Mouse (Mus musculus) MEL (cell line): Measurements from ENCODE around the gene Lrch4. TPM values are rescaled to one million over a fixed set of nuclear protein-coding genes. Genes with fewer than 3 reads are reported as not detected.

Source experiments
- DNase-seq: peaks from one replicate; pipeline ENCODE4 v3.0.0; 2011; ENCODE audit warnings: low read depth, low spot score
- H3K27ac ChIP-seq: 2 replicates; pipeline ENCODE4 v1.5.1; 2012; ENCODE audit warnings: low read depth, mild to moderate bottlenecking, control low read depth, low read length, moderate library complexity; ENCODE audit not compliant: control insufficient read depth
- H3K27me3 ChIP-seq, 2 experiments: fragments of 150-350 bp in 1 of 2; sonication (generic) in 1 of 2; 2 replicates each; pipeline ENCODE4 v1.6.1; 2012; ENCODE audit warnings: low read length in 2 of 2, mild to moderate bottlenecking in 2 of 2, improper control_type of control experiment in 1 of 2, moderate library complexity in 1 of 2; ENCODE audit not compliant: insufficient read depth in 2 of 2, control insufficient read depth in 1 of 2
- H3K36me3 ChIP-seq, 2 experiments: 2 replicates each; pipeline ENCODE4 v1.6.1; 2012 to 2014; ENCODE audit warnings: low read length in 2 of 2, improper control_type of control experiment in 1 of 2, inconsistent platforms in 1 of 2, mild to moderate bottlenecking in 1 of 2; ENCODE audit not compliant: insufficient read depth in 2 of 2, control insufficient read depth in 1 of 2
- H3K4me1 ChIP-seq, 2 experiments: fragments of 150-350 bp in 1 of 2; sonication (generic) in 1 of 2; 2 replicates each; pipeline ENCODE4 v1.6.1; 2012; ENCODE audit warnings: low read length in 2 of 2, improper control_type of control experiment in 1 of 2, mild to moderate bottlenecking in 1 of 2; ENCODE audit not compliant: insufficient read depth in 2 of 2, control insufficient read depth in 1 of 2
- H3K4me3 ChIP-seq, 2 experiments: fragments of 150-350 bp in 1 of 2; sonication (generic) in 1 of 2; 2 replicates each; pipeline ENCODE4 v1.5.1; 2012; ENCODE audit warnings: low read depth in 2 of 2, low read length in 2 of 2, mild to moderate bottlenecking in 2 of 2, moderate library complexity in 2 of 2, control low read depth in 1 of 2, improper control_type of control experiment in 1 of 2; ENCODE audit not compliant: control insufficient read depth in 1 of 2, insufficient read depth in 1 of 2
- H3K79me2 ChIP-seq: 2 replicates; pipeline ENCODE4 v1.6.1; 2012; ENCODE audit warnings: mild to moderate bottlenecking, low read length, moderate library complexity; ENCODE audit not compliant: control insufficient read depth, poor library complexity, insufficient read depth
- H3K9ac ChIP-seq: 2 replicates; pipeline ENCODE4 v1.6.1; 2012; ENCODE audit warnings: low read depth, mild to moderate bottlenecking, control low read depth, low read length, moderate library complexity; ENCODE audit not compliant: control insufficient read depth, poor library complexity, severe bottlenecking
- H3K9me3 ChIP-seq: fragments of 150-350 bp; sonication (generic); replicated peaks from 2 replicates; pipeline ENCODE4 v1.6.1; 2012; ENCODE audit warnings: mild to moderate bottlenecking, low read length, improper control_type of control experiment, moderate library complexity; ENCODE audit not compliant: insufficient read depth
- BHLHE40 ChIP-seq: IDR thresholded peaks from 2 replicates; pipeline ENCODE4 v1.6.1; 2012; ENCODE audit warnings: low read depth, mild to moderate bottlenecking, inconsistent platforms, low read length, improper control_type of control experiment, borderline replicate concordance
- ELF1 ChIP-seq: IDR thresholded peaks from 2 replicates; pipeline ENCODE4 v1.6.1; 2014; ENCODE audit warnings: low read depth, mild to moderate bottlenecking, inconsistent platforms, low read length, improper control_type of control experiment, moderate library complexity
- EP300 ChIP-seq, 2 experiments: IDR thresholded peaks; 2 replicates each; pipeline ENCODE4 v1.6.1; 2011; ENCODE audit warnings: improper control_type of control experiment in 2 of 2, low read length in 2 of 2, low read depth in 1 of 2, mild to moderate bottlenecking in 1 of 2
- ETS1 ChIP-seq: IDR thresholded peaks from 2 replicates; pipeline ENCODE4 v1.6.1; 2012; ENCODE audit warnings: low read depth, mild to moderate bottlenecking, inconsistent platforms, low read length, improper control_type of control experiment, moderate library complexity
- GATA1 ChIP-seq: IDR thresholded peaks from 2 replicates; pipeline ENCODE4 v1.6.1; 2011; ENCODE audit warnings: low read depth, low read length, improper control_type of control experiment
- JUND ChIP-seq: IDR thresholded peaks from 2 replicates; pipeline ENCODE4 v1.6.1; 2011; ENCODE audit warnings: low read depth, mild to moderate bottlenecking, improper control_type of control experiment, low read length
- MAX ChIP-seq: IDR thresholded peaks from 2 replicates; pipeline ENCODE4 v1.6.1; 2011; ENCODE audit warnings: low read length, improper control_type of control experiment
- MXI1 ChIP-seq: IDR thresholded peaks from 2 replicates; pipeline ENCODE4 v1.6.1; 2011; ENCODE audit warnings: mild to moderate bottlenecking, low read depth, low read length, improper control_type of control experiment
- RCOR1 ChIP-seq: IDR thresholded peaks from 2 replicates; pipeline ENCODE4 v1.6.1; 2012; ENCODE audit warnings: low read depth, mild to moderate bottlenecking, inconsistent platforms, low read length, improper control_type of control experiment
- TCF12 ChIP-seq: IDR thresholded peaks from 2 replicates; pipeline ENCODE4 v1.6.1; 2014; ENCODE audit warnings: low read depth, mild to moderate bottlenecking, inconsistent platforms, low read length, improper control_type of control experiment, moderate library complexity
- UBTF ChIP-seq: IDR thresholded peaks from 2 replicates; pipeline ENCODE4 v1.6.1; 2012; ENCODE audit warnings: low read depth, mild to moderate bottlenecking, inconsistent platforms, low read length, improper control_type of control experiment, moderate library complexity, borderline replicate concordance; ENCODE audit not compliant: insufficient read depth
- ZNF384 ChIP-seq: IDR thresholded peaks from 2 replicates; pipeline ENCODE4 v1.6.1; 2012; ENCODE audit warnings: low read depth, mild to moderate bottlenecking, inconsistent platforms, low read length, improper control_type of control experiment
- polyA plus RNA-seq, 2 experiments: library from polyadenylated mRNA; stranded (reverse) in 1 of 2; unstranded in 1 of 2; fragments of >175 nt in 1 of 2; fragments of >200 nt in 1 of 2; gene quantifications; 2 replicates each; pipeline versions ENCODE4 v1.2.1 to v1.2.4; 2012; ENCODE audit warnings: low replicate concordance in 2 of 2, low read depth in 1 of 2; ENCODE audit not compliant: insufficient read length in 2 of 2, insufficient read depth in 1 of 2, missing spikeins in 1 of 2
- total RNA-seq: library from RNA; depleted of rRNA; stranded (reverse); fragments of 300-350 nt; gene quantifications from 2 replicates; pipeline ENCODE4 v1.2.3, GENCODE M21; 2012

The Lrch4 gene
- total and polyA plus RNA-seq, 3 experiments, result 9.1 to 239 (median 47.0) TPM

- TF ChIP-seq UBTF, result no peak
- no peaks in the 10 kb centered on the region for H3K4me1 ChIP-seq
- no peaks in the 10 kb centered on the region for H3K36me3 ChIP-seq
- H3K4me3 ChIP-seq, result no peak overlapping the region
- H3K9me3 ChIP-seq, result no peaks in the 10 kb centered on the region
- H3K9ac ChIP-seq, result no peak overlapping the region
- no peaks in the 10 kb centered on the region for H3K27me3 ChIP-seq
- no peaks in the 10 kb centered on the region for H3K79me2 ChIP-seq
- H3K27ac ChIP-seq, result no peak overlapping the region
- DNase-seq, result no peak
Observed at GRCm38 (mm10) chr5:137615347-137615746, 13.6 kb upstream of the Lrch4 start.

- H3K9me3 ChIP-seq, result no peaks in the 10 kb centered on the region
- H3K27me3 ChIP-seq, result no peaks in the 10 kb centered on the region
- H3K4me3 ChIP-seq, result peak overlapping the region in 1 of 2 experiments; percentile 12; a peak in 1 of 4 replicates
- peaks cover 0 to 21% of the 10 kb centered on the region in 2 experiments; a peak in 2 of 4 replicates for H3K36me3 ChIP-seq
- peaks cover 2 to 16% of the 10 kb centered on the region in 2 experiments for H3K4me1 ChIP-seq
- peak overlapping the region; percentile 75 for H3K27ac ChIP-seq
- peaks cover under 1% of the 10 kb centered on the region; the same call in 1 of the 2 replicates for H3K79me2 ChIP-seq
- TF ChIP-seq EP300 (IDR thresholded peaks at IDR 0.05; ENCODE audit: low read depth in 1 of 2, low read length in 2 of 2) (peak; percentile 22 to 24; a peak in 2 of 4 replicates), ETS1 (0 out of 2 replicates have a peak, but pooled peaks have one; percentile 13), ELF1 (peak; percentile 57; the same call in 1 of the 2 replicates), TCF12 (no peak), BHLHE40 (no peak), GATA1 (peak; percentile 35; the same call in 1 of the 2 replicates), ZNF384 (peak; percentile 66)
- DNase-seq, result peak; percentile 59
- peak overlapping the region; percentile 66 for H3K9ac ChIP-seq
Observed at GRCm38 (mm10) chr5:137623937-137624530, 4.9 kb upstream of the Lrch4 start.

- peak; percentile 58 for DNase-seq
- H3K27ac ChIP-seq, result peak overlapping the region; percentile 71
- peaks cover 6 to 42% of the 10 kb centered on the region in 2 experiments for H3K4me1 ChIP-seq
- no peaks in the 10 kb centered on the region for H3K9me3 ChIP-seq
- H3K9ac ChIP-seq, result peak overlapping the region; percentile 83
- H3K79me2 ChIP-seq, result peaks cover 28% of the 10 kb centered on the region
- TF ChIP-seq RCOR1 (peak; percentile 18; the same call in 1 of the 2 replicates), JUND (no peak), MXI1 (peak; percentile 43; the same call in 1 of the 2 replicates), ELF1 (no peak), MAX (peak; percentile 28; the same call in 1 of the 2 replicates)
- TF ChIP-seq, all 39 proteins: peak for 3
- H3K36me3 ChIP-seq, result peaks cover 0 to 36% of the 10 kb centered on the region in 2 experiments; a peak in 2 of 4 replicates
- H3K4me3 ChIP-seq, result peak overlapping the region; percentile 57 to 90
- H3K27me3 ChIP-seq, result no peaks in the 10 kb centered on the region
Observed at GRCm38 (mm10) chr5:137627991-137628390, 930 bp upstream of the Lrch4 start.
